Mouse (Mus musculus) liver, embryonic 14.5 days (tissue): ENCODE data around the gene Snap91. TPM values are rescaled to one million over a fixed set of nuclear protein-coding genes. Genes with fewer than 3 reads are reported as not detected.

Experiments
- ATAC-seq: fragments of 200-750 bp; cut with Nextera tagmentation; 2 replicates; pipeline ENCODE4 v1.8.0; 2017; ENCODE audit warnings: moderate number of reproducible peaks, mild to moderate bottlenecking, moderate library complexity; ENCODE audit not compliant: insufficient read depth
- DNase-seq, 3 experiments: peaks; one replicate each; pipeline ENCODE4 v3.0.0-alpha.2; 2012 to 2013; ENCODE audit warnings: low read depth in 3 of 3, low spot score in 3 of 3
- H3K27ac ChIP-seq: fragments of 300-500 bp; sonication (generic); 2 replicates; pipeline ENCODE4 v1.5.1; 2014; ENCODE audit warnings: moderate library complexity, mild to moderate bottlenecking, control low read depth, inconsistent platforms
- H3K27me3 ChIP-seq: fragments of 300-500 bp; sonication (generic); 2 replicates; pipeline ENCODE4 v1.6.1; 2014; ENCODE audit warnings: mild to moderate bottlenecking, low read length, moderate library complexity; ENCODE audit not compliant: control insufficient read depth, insufficient read depth
- H3K36me3 ChIP-seq: fragments of 300-500 bp; sonication (generic); replicated peaks from 2 replicates; pipeline ENCODE4 v1.6.1; 2014; ENCODE audit warnings: low read depth; ENCODE audit not compliant: control insufficient read depth, insufficient read depth
- H3K4me1 ChIP-seq, 2 experiments: fragments of 200-500 bp in 1 of 2; fragments of 300-500 bp in 1 of 2; sonication (generic) in 1 of 2; replicated peaks; 2 replicates each; pipeline ENCODE4 v1.6.1; 2012 to 2014; ENCODE audit warnings: antibody characterized with exemption in 1 of 2, inconsistent platforms in 1 of 2, low read length in 1 of 2; ENCODE audit not compliant: control insufficient read depth in 2 of 2, insufficient read depth in 2 of 2
- H3K4me2 ChIP-seq: fragments of 300-500 bp; sonication (generic); 2 replicates; pipeline ENCODE4 v1.6.1; 2014; ENCODE audit warnings: low read depth, mild to moderate bottlenecking, control low read depth, moderate library complexity
- H3K4me3 ChIP-seq, 2 experiments: fragments of 200-500 bp in 1 of 2; fragments of 300-500 bp in 1 of 2; sonication (generic) in 1 of 2; 2 replicates each; pipeline ENCODE4 v1.5.1; 2012 to 2014; ENCODE audit warnings: low read depth in 2 of 2, low read length in 2 of 2, mild to moderate bottlenecking in 2 of 2, control low read depth in 1 of 2, inconsistent platforms in 1 of 2, moderate library complexity in 1 of 2; ENCODE audit not compliant: insufficient read depth in 1 of 2
- H3K9ac ChIP-seq: fragments of 300-500 bp; sonication (generic); replicated peaks from 2 replicates; pipeline ENCODE4 v1.6.1; 2014; ENCODE audit warnings: mild to moderate bottlenecking, control low read depth, moderate library complexity
- H3K9me3 ChIP-seq: fragments of 300-500 bp; sonication (generic); 2 replicates; pipeline ENCODE4 v1.6.1; 2016; ENCODE audit warnings: low read length, mixed read lengths; ENCODE audit not compliant: control insufficient read depth
- CTCF ChIP-seq: IDR thresholded peaks from 2 replicates; pipeline ENCODE4 v1.5.1; 2016; ENCODE audit warnings: antibody characterized with exemption, low read depth, control low read depth
- EP300 ChIP-seq: IDR thresholded peaks from 2 replicates; pipeline ENCODE4 v1.6.1; 2016; ENCODE audit warnings: antibody characterized with exemption, low read depth
- WGBS: fragments of 180-500 bp; shearing (Covaris S2); extraction: QIAGEN DNeasy Blood & Tissue Kit; methylation state at CpG from one replicate; pipeline ENCODE4 v1.1.7; 2014; ENCODE audit not compliant: insufficient replicate concordance; 5-methylcytosine and 5-hydroxymethylcytosine counted together
- polyA plus RNA-seq, 2 experiments: library from polyadenylated mRNA; depleted of rRNA in 1 of 2; stranded (reverse) in 1 of 2; unstranded in 1 of 2; fragments of >200 nt; fragmentation: Nextera tagmentation in 1 of 2; extraction: Ambion mirVana in 1 of 2; gene quantifications; 2 replicates each; pipeline versions ENCODE4 v1.2.1 to v1.2.3; 2012 to 2014

The Snap91 gene
- polyA plus RNA-seq, 2 experiments = 0.02 TPM; not detected in 1

- ATAC-seq (no peak), DNase-seq (no peak)
- H3K9me3 ChIP-seq = no peaks in the 10 kb centered on the region
- whole genome bisulfite sequencing = 53% methylated on average over 8 of the region's 8 CpGs
- no peak overlapping the region for H3K27ac ChIP-seq
- no peaks in the 10 kb centered on the region for H3K4me1 ChIP-seq
- H3K9ac ChIP-seq = no peak overlapping the region
- H3K36me3 ChIP-seq = no peaks in the 10 kb centered on the region
- no peak for TF ChIP-seq CTCF
- no peak for TF ChIP-seq EP300
- H3K4me2 ChIP-seq = no peak overlapping the region
- no peaks in the 10 kb centered on the region for H3K27me3 ChIP-seq
- no peak overlapping the region for H3K4me3 ChIP-seq
Observed at GRCm38 (mm10) chr9:86762477-86763376, 117.7 kb downstream of the Snap91 start.

GRCm38 (mm10) chr9:86745926-86746581 is 134.4 kb downstream of the Snap91 start:
- Histone ChIP-seq H3K9me3 (no peaks in the 10 kb centered on the region), H3K27ac (no peak overlapping the region), H3K4me3 (no peak overlapping the region), H3K36me3 (no peaks in the 10 kb centered on the region), H3K4me2 (no peak overlapping the region), H3K9ac (no peak overlapping the region), H3K4me1 (no peaks in the 10 kb centered on the region), H3K27me3 (no peaks in the 10 kb centered on the region)
- 28% methylated on average over 13 of the region's 13 CpGs for WGBS
- TF ChIP-seq CTCF (peak; percentile 75), EP300 (no peak)
- ATAC-seq (no peak), DNase-seq (peak; percentile 5 to 22 (median 10))

DNA sequence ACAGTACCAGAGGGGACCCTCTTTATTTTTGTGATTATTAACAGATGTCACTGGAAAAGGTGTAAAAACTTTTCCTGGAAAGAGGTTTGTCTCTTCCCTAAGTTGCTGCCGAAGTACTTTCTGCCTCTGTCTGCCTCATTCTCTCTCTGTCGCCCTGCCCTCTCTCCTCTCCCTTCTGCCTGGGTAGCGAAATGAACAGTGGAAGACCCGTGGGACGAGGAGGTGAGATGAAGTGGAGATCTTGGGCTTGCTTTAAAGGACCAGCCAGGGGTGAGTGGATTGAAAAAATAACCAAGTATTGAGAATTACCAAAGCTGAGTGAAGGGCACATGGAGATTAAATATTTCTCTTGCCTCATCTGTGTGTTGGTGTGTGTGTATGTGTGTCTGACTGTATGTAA is 136.4 kb downstream of the Snap91 start:
- DNase-seq = no peak

GRCm38 (mm10) chr9:86742959-86743911 is 137.2 kb downstream of the Snap91 start, which contains the start of gene Prss35:
Gene Prss35 (plus strand): TSS chr9:86743649.
- DNase-seq = no peak
- 8% methylated on average over 19 of the region's 19 CpGs for WGBS
- ATAC-seq = no peak

More for the DNA sequence above, 136.4 kb downstream of the Snap91 start:
- Histone ChIP-seq H3K4me3 (no peak overlapping the region), H3K9ac (no peak overlapping the region), H3K27me3 (no peaks in the 10 kb centered on the region), H3K36me3 (no peaks in the 10 kb centered on the region), H3K27ac (no peak overlapping the region), H3K9me3 (no peaks in the 10 kb centered on the region), H3K4me2 (no peak overlapping the region), H3K4me1 (no peaks in the 10 kb centered on the region)
- WGBS = 24% methylated on average over 5 of the region's 5 CpGs
- ATAC-seq = no peak
- TF ChIP-seq EP300 = no peak

More at GRCm38 (mm10) chr9:86742959-86743911, 137.2 kb downstream of the Snap91 start, which contains the start of gene Prss35:
- H3K9ac ChIP-seq = no peak within 1 kb of the TSS
- no peaks in the 10 kb centered on the region for H3K27me3 ChIP-seq
- no peaks in the 10 kb centered on the region for H3K9me3 ChIP-seq
- no peak within 1 kb of the TSS for H3K4me2 ChIP-seq
- H3K4me1 ChIP-seq = no peaks in the 10 kb centered on the region
- H3K27ac ChIP-seq = no peak within 1 kb of the TSS
- no peaks in the 10 kb centered on the region for H3K36me3 ChIP-seq
- TF ChIP-seq CTCF (no peak), EP300 (no peak)
- H3K4me3 ChIP-seq = peak within 1 kb of the TSS in 1 of 2 experiments; percentile 10; a peak in 1 of 4 replicates
